Mouse (Mus musculus): ENCODE measurements around the gene Spryd4. TPM values are rescaled to one million over a fixed set of nuclear protein-coding genes. Genes with fewer than 3 reads are reported as not detected.

Spryd4 gene
- polyA plus RNA-seq, 2 experiments = 22.3 to 36.9 TPM

- 70% methylated on average over 9 of the region's 9 CpGs for WGBS
- ATAC-seq (ENCODE audit: low FRiP score, low read depth) = no peak
Observed at GRCm38 (mm10) chr10:128227592-128227991, 16.0 kb upstream of the Spryd4 start.

GRCm38 (mm10) chr10:128225538-128225937, 13.9 kb upstream of the Spryd4 start, which contains the start of gene Mip:
Mip (plus strand) TSS chr10:128225838.
- H3K4me3 ChIP-seq (replicated peaks; ENCODE audit: low read length) = no peak within 1 kb of the TSS
- H3K4me1 ChIP-seq (ENCODE audit: control insufficient read depth, insufficient read depth, low read length) = peaks cover 16% of the 10 kb centered on the region
- peak within 1 kb of the TSS; percentile 26; the same call in 1 of the 2 replicates for H3K9ac ChIP-seq (ENCODE audit: low read depth, low read length, severe bottlenecking)
- ATAC-seq (ENCODE audit: low FRiP score, low read depth) = peak; percentile 13; the same call in 1 of the 2 replicates
- no peak within 1 kb of the TSS for H3K4me2 ChIP-seq (replicated peaks; ENCODE audit: low read depth, low read length, severe bottlenecking)
- WGBS = 49% methylated on average over 4 of the region's 4 CpGs
- no peaks in the 10 kb centered on the region for H3K27me3 ChIP-seq (ENCODE audit: control insufficient read depth, insufficient read depth, low read length)
- peak within 1 kb of the TSS; percentile 68 for H3K27ac ChIP-seq (replicated peaks; ENCODE audit: low read depth, low read length)
- no peaks in the 10 kb centered on the region for H3K36me3 ChIP-seq (ENCODE audit: control insufficient read depth, insufficient read depth, low read length)
- no peak for DNase-seq (ENCODE audit: low spot score)
- H3K9me3 ChIP-seq (ENCODE audit: control insufficient read depth, low read length) = no peaks in the 10 kb centered on the region
- no peak for TF ChIP-seq POLR2A (IDR thresholded peaks at IDR 0.05; ENCODE audit: borderline replicate concordance, extremely low read depth, insufficient read depth, insufficient read length)

More at GRCm38 (mm10) chr10:128227592-128227991, 16.0 kb upstream of the Spryd4 start:
- Histone ChIP-seq H3K4me1 (ENCODE audit: control insufficient read depth, insufficient read depth, low read length) (peaks cover 24% of the 10 kb centered on the region), H3K27ac (replicated peaks; ENCODE audit: low read depth, low read length) (no peak overlapping the region), H3K9me3 (ENCODE audit: control insufficient read depth, low read length) (no peaks in the 10 kb centered on the region), H3K4me3 (replicated peaks; ENCODE audit: low read length) (no peak overlapping the region), H3K9ac (ENCODE audit: low read depth, low read length, severe bottlenecking) (no peak overlapping the region), H3K4me2 (replicated peaks; ENCODE audit: low read depth, low read length, severe bottlenecking) (no peak overlapping the region), H3K27me3 (ENCODE audit: control insufficient read depth, insufficient read depth, low read length) (no peaks in the 10 kb centered on the region), H3K36me3 (ENCODE audit: control insufficient read depth, insufficient read depth, low read length) (no peaks in the 10 kb centered on the region)
- no peak for DNase-seq (ENCODE audit: low spot score)
- no peak for TF ChIP-seq POLR2A (IDR thresholded peaks at IDR 0.05; ENCODE audit: borderline replicate concordance, extremely low read depth, insufficient read depth, insufficient read length)

- TF ChIP-seq POLR2A (IDR thresholded peaks at IDR 0.05; ENCODE audit: borderline replicate concordance, extremely low read depth, insufficient read depth, insufficient read length) = no peak
- Histone ChIP-seq H3K4me3 (replicated peaks; ENCODE audit: low read length) (no peak overlapping the region), H3K27ac (replicated peaks; ENCODE audit: low read depth, low read length) (peak overlapping the region; percentile 35; the same call in 1 of the 2 replicates), H3K4me2 (replicated peaks; ENCODE audit: low read depth, low read length, severe bottlenecking) (no peak overlapping the region), H3K4me1 (ENCODE audit: control insufficient read depth, insufficient read depth, low read length) (peaks cover 16% of the 10 kb centered on the region), H3K9me3 (ENCODE audit: control insufficient read depth, low read length) (no peaks in the 10 kb centered on the region), H3K27me3 (ENCODE audit: control insufficient read depth, insufficient read depth, low read length) (no peaks in the 10 kb centered on the region), H3K9ac (ENCODE audit: low read depth, low read length, severe bottlenecking) (peak overlapping the region; percentile 26; the same call in 1 of the 2 replicates), H3K36me3 (ENCODE audit: control insufficient read depth, insufficient read depth, low read length) (no peaks in the 10 kb centered on the region)
- no peak for DNase-seq (ENCODE audit: low spot score)
- peak; percentile 67; the same call in 1 of the 2 replicates for ATAC-seq (ENCODE audit: low FRiP score, low read depth)
- WGBS = 33% methylated on average over 5 of the region's 5 CpGs
Observed at GRCm38 (mm10) chr10:128225064-128225463, 13.5 kb upstream of the Spryd4 start.

GRCm38 (mm10) chr10:128221533-128222286, 10.1 kb upstream of the Spryd4 start:
- H3K27ac ChIP-seq (replicated peaks; ENCODE audit: low read depth, low read length) = no peak overlapping the region
- H3K27me3 ChIP-seq (ENCODE audit: control insufficient read depth, insufficient read depth, low read length) = no peaks in the 10 kb centered on the region
- no peak for DNase-seq (ENCODE audit: low spot score)
- H3K4me3 ChIP-seq (replicated peaks; ENCODE audit: low read length) = no peak overlapping the region
- no peak overlapping the region for H3K4me2 ChIP-seq (replicated peaks; ENCODE audit: low read depth, low read length, severe bottlenecking)
- no peak for TF ChIP-seq POLR2A (IDR thresholded peaks at IDR 0.05; ENCODE audit: borderline replicate concordance, extremely low read depth, insufficient read depth, insufficient read length)
- H3K4me1 ChIP-seq (ENCODE audit: control insufficient read depth, insufficient read depth, low read length) = peaks cover 11% of the 10 kb centered on the region
- no peaks in the 10 kb centered on the region for H3K36me3 ChIP-seq (ENCODE audit: control insufficient read depth, insufficient read depth, low read length)
- ATAC-seq (ENCODE audit: low FRiP score, low read depth) = no peak
- 59% methylated on average over 16 of the region's 16 CpGs for WGBS
- no peak overlapping the region for H3K9ac ChIP-seq (ENCODE audit: low read depth, low read length, severe bottlenecking)
- H3K9me3 ChIP-seq (ENCODE audit: control insufficient read depth, low read length) = no peaks in the 10 kb centered on the region

GRCm38 (mm10) chr10:128218387-128219117, 6.9 kb upstream of the Spryd4 start:
- no peak for TF ChIP-seq POLR2A (IDR thresholded peaks at IDR 0.05; ENCODE audit: borderline replicate concordance, extremely low read depth, insufficient read depth, insufficient read length)
- Histone ChIP-seq H3K4me2 (replicated peaks; ENCODE audit: low read depth, low read length, severe bottlenecking) (no peak overlapping the region), H3K9ac (ENCODE audit: low read depth, low read length, severe bottlenecking) (no peak overlapping the region), H3K27ac (replicated peaks; ENCODE audit: low read depth, low read length) (no peak overlapping the region), H3K4me3 (replicated peaks; ENCODE audit: low read length) (no peak overlapping the region), H3K9me3 (ENCODE audit: control insufficient read depth, low read length) (no peaks in the 10 kb centered on the region), H3K4me1 (ENCODE audit: control insufficient read depth, insufficient read depth, low read length) (no peaks in the 10 kb centered on the region), H3K27me3 (ENCODE audit: control insufficient read depth, insufficient read depth, low read length) (no peaks in the 10 kb centered on the region), H3K36me3 (ENCODE audit: control insufficient read depth, insufficient read depth, low read length) (no peaks in the 10 kb centered on the region)
- ATAC-seq (ENCODE audit: low FRiP score, low read depth) = no peak
- 94% methylated on average over 18 of the region's 18 CpGs for WGBS
- DNase-seq (ENCODE audit: low spot score) = no peak
